14 mouse cellular contexts compared by ENCODE assay signal in the genomic region with DNA sequence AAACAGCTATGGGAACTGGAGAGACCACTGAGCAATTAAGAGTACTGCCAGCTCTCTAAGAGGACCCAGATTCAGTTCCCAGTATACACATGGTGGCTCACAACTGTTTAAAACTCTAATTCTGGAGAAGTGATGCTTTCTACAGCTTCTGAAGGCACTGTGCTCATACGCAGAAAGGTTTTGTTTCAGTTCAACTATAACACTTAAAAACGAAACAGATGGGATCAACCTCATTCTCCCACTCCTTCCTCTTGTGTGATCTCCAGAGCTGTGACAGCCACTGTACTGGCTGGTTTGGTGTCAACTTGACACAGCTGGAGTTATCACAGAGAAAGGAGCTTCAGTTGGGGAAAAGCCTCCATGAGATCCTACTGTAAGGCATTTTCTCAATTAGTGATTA. TPM values are rescaled to one million over a fixed set of nuclear protein-coding genes. Genes with fewer than 3 reads are reported as not detected.
"Had no signal": no experiment of that assay in that cellular context is flagged by ENCODE, and none has a peak within 500 bp of the region (broad histone marks: within the 10 kb centered on the region; RNA-seq: fewer than 3 reads in every experiment).

No protein-coding gene starts in this region.

- H3K27ac ChIP-seq: left cerebral cortex, adult 2 months; limb, embryonic 10.5 days; lung, embryonic 15.5 days; midbrain, embryonic 13.5 days; neural tube, embryonic 12.5 days; stomach, embryonic 15.5 days had no signal

- H3K9ac ChIP-seq: lung, embryonic 15.5 days; midbrain, embryonic 13.5 days; neural tube, embryonic 12.5 days; stomach, embryonic 15.5 days had no signal

- H3K9me3 ChIP-seq: limb, embryonic 10.5 days; lung, embryonic 15.5 days; neural tube, embryonic 12.5 days; stomach, embryonic 15.5 days had no signal

- H3K27me3 ChIP-seq: lung, embryonic 15.5 days; midbrain, embryonic 13.5 days; neural tube, embryonic 12.5 days; stomach, embryonic 15.5 days had no signal

- DNase-seq: kidney, adult 8-10 months; kidney, postnatal 25 days; right cerebral cortex, postnatal 4 days; spleen, adult 18-20 months; thymus, adult 2 months; thymus, postnatal 25 days had no signal

- H3K4me2 ChIP-seq: liver, embryonic 11.5 days; lung, embryonic 15.5 days; midbrain, embryonic 13.5 days; neural tube, embryonic 12.5 days; stomach, embryonic 15.5 days had no signal

- H3K36me3 ChIP-seq: limb, embryonic 10.5 days; lung, embryonic 15.5 days; midbrain, embryonic 13.5 days; neural tube, embryonic 12.5 days; stomach, embryonic 15.5 days had no signal

- H3K4me1 ChIP-seq: limb, embryonic 10.5 days; lung, embryonic 15.5 days; midbrain, embryonic 13.5 days; neural tube, embryonic 12.5 days; stomach, embryonic 15.5 days had no signal

- H3K4me3 ChIP-seq: left cerebral cortex, adult 2 months; limb, embryonic 10.5 days; lung, embryonic 15.5 days; midbrain, embryonic 13.5 days; neural tube, embryonic 12.5 days; stomach, embryonic 15.5 days had no signal

- ATAC-seq: midbrain, embryonic 13.5 days had no signal

RNA-seq across cellular contexts. Expression of a gene that starts 13.3 kb away (rescaled TPM):
- total RNA-seq: monocyte, adult 5-6 weeks had no signal
